Mouse (Mus musculus): Measurements from ENCODE around the gene Pcnx3.

DNA sequence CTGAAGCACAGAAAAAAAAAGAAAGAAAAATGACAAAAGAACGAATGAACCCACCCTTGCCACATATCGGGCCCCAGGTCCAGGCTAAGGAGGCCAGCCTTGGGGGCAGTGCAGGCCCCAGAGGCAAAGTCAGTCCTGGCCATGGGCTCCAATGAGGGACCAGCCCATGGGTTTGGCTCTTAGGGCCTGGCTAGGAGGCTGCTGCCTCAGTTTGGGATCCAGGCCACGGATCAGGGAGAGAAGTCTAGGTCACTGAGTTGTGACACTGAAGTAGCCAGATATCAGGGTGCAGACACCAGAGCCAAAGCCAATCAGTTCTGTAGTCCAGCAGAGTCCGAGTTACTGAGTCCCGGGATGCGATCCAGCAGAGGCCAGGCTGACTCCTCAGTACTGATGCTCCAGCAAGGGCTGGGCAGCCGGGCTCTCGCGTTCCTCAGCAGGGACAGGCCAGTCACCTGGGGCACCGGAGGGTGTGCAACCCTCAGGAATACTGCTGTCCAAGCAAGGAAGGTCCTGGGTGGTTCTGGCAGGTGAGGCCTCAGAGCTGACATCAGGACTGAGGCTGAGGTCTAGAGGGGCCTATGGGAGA is 23.9 kb downstream of the Pcnx3 start:
- TF ChIP-seq GATA1 (IDR thresholded peaks at IDR 0.05; ENCODE audit: borderline replicate concordance, low read length) (no peak), FLI1 (IDR thresholded peaks at IDR 0.05; ENCODE audit: low read length) (no peak)

All from megakaryocyte, embryonic 14.5 days (primary cell).